Mouse (Mus musculus) erythroblast, embryonic 14.5 days (primary cell): ENCODE results near the gene Prkar1a.

Experiments used
- GATA1 ChIP-seq: IDR thresholded peaks from 2 replicates; pipeline ENCODE4 v1.6.1; 2012; ENCODE audit warnings: low read length, inconsistent platforms, mixed read lengths
- TAL1 ChIP-seq: IDR thresholded peaks from 3 replicates; pipeline ENCODE4 v1.6.1; 2012; ENCODE audit warnings: low read length, inconsistent platforms, mixed read lengths

DNA sequence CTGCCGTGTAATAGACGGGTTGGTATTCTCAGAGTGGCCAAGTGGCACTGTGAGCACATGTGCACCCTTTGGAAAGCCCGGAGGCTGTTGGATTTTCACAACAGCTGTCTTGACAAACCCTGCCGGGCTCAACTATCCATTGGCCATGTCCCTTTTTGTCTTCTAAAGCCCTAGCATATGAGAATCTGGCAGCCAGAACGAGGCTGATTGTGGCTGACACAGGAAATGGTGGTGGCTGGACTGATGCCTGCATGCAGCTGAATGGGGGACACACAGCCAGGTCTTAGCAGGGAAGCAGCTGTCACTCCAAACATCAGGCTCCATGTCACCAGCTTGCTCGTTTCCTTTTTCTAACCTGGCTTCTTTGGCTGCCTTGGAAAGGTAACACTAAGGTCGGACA is 695 bp upstream of the Prkar1a start:
- TF ChIP-seq GATA1 = no peak
- TF ChIP-seq TAL1 = no peak
